15 mouse cellular contexts compared by ENCODE assay signal in the genomic region with DNA sequence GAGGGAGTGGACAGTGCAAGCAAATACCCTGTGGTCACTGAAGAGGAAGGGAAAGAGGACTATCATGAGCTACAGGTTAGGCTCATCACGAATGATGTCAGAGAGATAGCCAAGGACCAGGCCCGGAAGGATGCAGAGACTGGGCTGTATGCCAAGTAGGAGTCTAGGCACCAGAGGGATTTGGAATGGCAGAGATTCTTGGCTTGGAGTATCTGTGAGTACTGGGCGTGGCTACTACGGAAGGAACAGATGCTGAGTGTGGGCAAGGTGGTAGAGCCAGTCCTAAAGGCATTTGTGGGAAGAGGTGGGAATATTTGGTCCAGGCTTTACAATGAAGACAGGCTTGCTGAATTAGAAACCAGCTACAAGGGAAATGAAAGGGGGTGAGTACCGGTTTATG.
A peak's percentile ranks its signal among the peaks of the same experiment; 100 is the strongest.
DNase-seq lines count a peak whose midpoint lies in the region; TF ChIP-seq lines count a peak whose summit lies in the region.
"Had no signal": no experiment of that assay in that cellular context is flagged by ENCODE, and none has a peak within 500 bp of the region (broad histone marks: within the 10 kb centered on the region; RNA-seq: fewer than 3 reads in every experiment).

No protein-coding gene starts in this region.

- peak overlapping the region; percentile 77 for H3K27ac ChIP-seq in layer of hippocampus, adult 2 months
- H3K27ac ChIP-seq: embryonic facial prominence, embryonic 12.5 days; gastrocnemius, adult 2 months; heart, adult 2 months; kidney, postnatal 0 days had no signal

- no peak for TF ChIP-seq CTCF in layer of hippocampus, adult 2 months (conservative IDR thresholded peaks at IDR 0.05)

- no peak overlapping the region for H3K4me3 ChIP-seq in layer of hippocampus, adult 2 months
- H3K4me3 ChIP-seq: embryonic facial prominence, embryonic 12.5 days; gastrocnemius, adult 2 months; heart, adult 2 months had no signal

- no peak for DNase-seq in layer of hippocampus, adult 2 months (ENCODE audit: low spot score in 2 of 2)
- DNase-seq in layer of hippocampus, postnatal 14 days (ENCODE audit: low spot score in 2 of 2), result no peak
- DNase-seq in brain, adult 2 months (ENCODE audit: low read depth, low spot score), result peak; percentile 87
- peak; percentile 45 to 54 for DNase-seq in cerebellum, adult 18-20 months
- peak; percentile 60 to 63 for DNase-seq in left cerebral cortex, postnatal 14 days (ENCODE audit: low spot score in 2 of 2)
- no peak for DNase-seq in urinary bladder, postnatal 4 days (ENCODE audit: low spot score in 2 of 2)
- DNase-seq in natural killer cell, adult 2 months (ENCODE audit: low spot score in 2 of 2), result no peak
- no peak for DNase-seq in urinary bladder, postnatal 25 days (ENCODE audit: low spot score)
- DNase-seq: adrenal gland, postnatal 36 days; gastrocnemius, adult 2 months; heart, adult 2 months; liver; lung, embryonic 14.5 days had no signal

- intact Hi-C loops in left cerebral cortex, postnatal 14 days (cut with DNase I), result no loop called here

Comparison
In these comparisons a context has a peak if more than half of its experiments do, and no peak if none do; other contexts are left out.
1. DNase-seq: peak in brain, adult 2 months (single experiment), cerebellum, adult 18-20 months (2 of 2) and left cerebral cortex, postnatal 14 days (2 of 2); none in layer of hippocampus, adult 2 months (0 of 2), layer of hippocampus, postnatal 14 days (0 of 2), urinary bladder, postnatal 4 days (0 of 2), natural killer cell, adult 2 months (0 of 2) and urinary bladder, postnatal 25 days (single experiment).